Mouse (Mus musculus) myocyte (in vitro differentiated cells): ENCODE measurements around the gene E130114P18Rik.

ENCODE experiments used
- MYOD1 ChIP-seq, 3 experiments: IDR thresholded peaks; one replicate each; pipeline ENCODE4 v1.6.1; 2011; ENCODE audit warnings: control low read depth in 2 of 3, low read depth in 2 of 3, mild to moderate bottlenecking in 2 of 3, moderate library complexity in 1 of 3; ENCODE audit not compliant: insufficient read length in 2 of 3, control insufficient read depth in 1 of 3
- POLR2A ChIP-seq: IDR thresholded peaks from one replicate; pipeline ENCODE4 v1.6.1; 2011; ENCODE audit warnings: low read depth, mild to moderate bottlenecking, control low read depth, moderate library complexity; ENCODE audit not compliant: insufficient read length
- POLR2AphosphoS2 ChIP-seq: IDR thresholded peaks from one replicate; pipeline ENCODE4 v1.6.1; 2011; ENCODE audit warnings: low read depth, control low read depth; ENCODE audit not compliant: insufficient read length
- REST ChIP-seq: IDR thresholded peaks from one replicate; pipeline ENCODE4 v1.6.1; 2011; ENCODE audit warnings: mild to moderate bottlenecking, control low read depth, moderate library complexity; ENCODE audit not compliant: insufficient read depth, insufficient read length
- SRF ChIP-seq: IDR thresholded peaks from one replicate; pipeline ENCODE4 v1.6.1; 2011; ENCODE audit warnings: low read depth; ENCODE audit not compliant: control insufficient read depth, insufficient read length

DNA sequence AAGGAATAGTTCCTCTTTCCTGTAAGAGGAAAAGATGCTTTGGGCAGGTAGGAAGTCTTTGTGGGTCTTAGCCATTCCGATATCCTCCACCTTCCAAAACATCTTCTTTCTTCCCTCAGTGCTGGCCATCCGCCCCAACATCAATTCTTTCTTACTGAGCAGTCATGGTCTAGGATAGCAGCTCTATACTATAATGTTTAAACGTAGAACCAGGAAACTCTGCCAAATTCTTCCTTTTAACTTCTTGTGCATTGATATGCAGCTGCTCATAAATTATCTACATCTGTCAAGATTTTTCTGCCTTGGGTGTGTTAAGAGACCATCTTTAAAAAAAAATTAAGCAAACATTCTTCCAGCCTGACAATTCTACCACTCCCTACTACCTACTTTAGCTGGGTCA, 47.5 kb downstream of the E130114P18Rik start:
- TF ChIP-seq POLR2A (no peak), POLR2AphosphoS2 (no peak), MYOD1 (IDR thresholded peaks at IDR 0.05; ENCODE audit: control insufficient read depth in 1 of 3, insufficient read length in 2 of 3, low read depth in 2 of 3) (no peak), SRF (no peak), REST (no peak)
